Mouse (Mus musculus) ES-Bruce4 (cell line): ENCODE data around the gene Ranbp9.

Experiments
- CTCF ChIP-seq: IDR thresholded peaks from one replicate; pipeline ENCODE4 v1.8.1; 2011; ENCODE audit warnings: low read depth, low read length
- EP300 ChIP-seq: IDR thresholded peaks from 2 replicates; pipeline ENCODE4 v1.6.1; 2011; ENCODE audit warnings: low read depth, low read length; ENCODE audit not compliant: insufficient read depth
- POLR2A ChIP-seq: IDR thresholded peaks from one replicate; pipeline ENCODE4 v1.8.1; 2011; ENCODE audit warnings: low read length; ENCODE audit not compliant: insufficient read depth

GRCm38 (mm10) chr13:43521940-43522339 is 40.9 kb upstream of the Ranbp9 start:
- TF ChIP-seq POLR2A (no peak), CTCF (no peak), EP300 (no peak)
